Mouse (Mus musculus): Measurements from ENCODE around the gene Pmpcb.
"Not testable (repeated sequence)": the region's sequence is repeated elsewhere in the genome, so short reads cannot be mapped to it uniquely, and the experiment has no call there.

Pmpcb gene

GRCm38 (mm10) chr5:21736956-21737585, at the start of gene Pmpcb:
Gene Pmpcb, plus strand, starts transcription at chr5:21737141.
- peak; percentile 71 to 84 for DNase-seq (ENCODE audit: low spot score in 2 of 2)

GRCm38 (mm10) chr5:21692230-21692629, 44.7 kb upstream of the Pmpcb start:
- no peak for DNase-seq (ENCODE audit: low spot score in 2 of 2)

GRCm38 (mm10) chr5:21693372-21693870, 43.5 kb upstream of the Pmpcb start:
- no peak for DNase-seq (ENCODE audit: low spot score in 2 of 2)

- no peak for DNase-seq (ENCODE audit: low spot score in 2 of 2)
These were observed 42.0 kb upstream of the Pmpcb start for GRCm38 (mm10) chr5:21694854-21695490.

GRCm38 (mm10) chr5:21699555-21699954, 37.4 kb upstream of the Pmpcb start:
- not testable (repeated sequence) for DNase-seq (ENCODE audit: low spot score in 2 of 2)

GRCm38 (mm10) chr5:21700272-21700821, 36.6 kb upstream of the Pmpcb start:
- DNase-seq (ENCODE audit: low spot score in 2 of 2) = no peak

- DNase-seq (ENCODE audit: low spot score in 2 of 2) = no peak
These were observed 36.0 kb upstream of the Pmpcb start for GRCm38 (mm10) chr5:21700934-21701333.

GRCm38 (mm10) chr5:21701351-21702008, 35.5 kb upstream of the Pmpcb start, which contains the start of gene Napepld:
Gene Napepld, minus strand, starts transcription at chr5:21701396.
- DNase-seq (ENCODE audit: low spot score in 2 of 2) = peak; percentile 99 to 100

- DNase-seq (ENCODE audit: low spot score in 2 of 2) = no peak
These were observed 35.0 kb upstream of the Pmpcb start for GRCm38 (mm10) chr5:21702009-21702364.

- DNase-seq (ENCODE audit: low spot score in 2 of 2) = no peak
These were observed 34.0 kb upstream of the Pmpcb start for GRCm38 (mm10) chr5:21702873-21703475.

- no peak for DNase-seq (ENCODE audit: low spot score in 2 of 2)
These were observed 33.2 kb upstream of the Pmpcb start for GRCm38 (mm10) chr5:21703708-21704107.

- DNase-seq (ENCODE audit: low spot score in 2 of 2) = no peak
These were observed 30.4 kb upstream of the Pmpcb start for GRCm38 (mm10) chr5:21706546-21706945.

GRCm38 (mm10) chr5:21708011-21708410, 28.9 kb upstream of the Pmpcb start:
- DNase-seq (ENCODE audit: low spot score in 2 of 2) = not testable (repeated sequence)

GRCm38 (mm10) chr5:21712127-21712715, 24.7 kb upstream of the Pmpcb start:
- DNase-seq (ENCODE audit: low spot score in 2 of 2) = no peak

- no peak for DNase-seq (ENCODE audit: low spot score in 2 of 2)
These were observed 22.5 kb upstream of the Pmpcb start for GRCm38 (mm10) chr5:21714447-21714846.

- DNase-seq (ENCODE audit: low spot score in 2 of 2) = no peak
These were observed 19.7 kb upstream of the Pmpcb start for GRCm38 (mm10) chr5:21717165-21717715.

GRCm38 (mm10) chr5:21718546-21718945, 18.4 kb upstream of the Pmpcb start:
- no peak for DNase-seq (ENCODE audit: low spot score in 2 of 2)

GRCm38 (mm10) chr5:21719209-21719608, 17.7 kb upstream of the Pmpcb start:
- DNase-seq (ENCODE audit: low spot score in 2 of 2) = no peak

GRCm38 (mm10) chr5:21724427-21724826, 12.5 kb upstream of the Pmpcb start:
- DNase-seq (ENCODE audit: low spot score in 2 of 2) = no peak

- DNase-seq (ENCODE audit: low spot score in 2 of 2) = no peak
These were observed 12.1 kb upstream of the Pmpcb start for GRCm38 (mm10) chr5:21724872-21725271.

- DNase-seq (ENCODE audit: low spot score in 2 of 2) = no peak
These were observed 7.8 kb upstream of the Pmpcb start for GRCm38 (mm10) chr5:21729107-21729506.

Measured in spleen, postnatal 14 days (tissue).